Mouse (Mus musculus) embryonic fibroblast, embryonic 13.5 days (primary cell): ENCODE data around the gene Olfr459.

Experiments
- CTCF ChIP-seq: IDR thresholded peaks from 2 replicates; pipeline ENCODE4 v1.5.1; 2011; ENCODE audit warnings: mild to moderate bottlenecking, control low read depth, low read length, moderate library complexity, borderline replicate concordance; ENCODE audit not compliant: insufficient read depth
- POLR2A ChIP-seq: IDR thresholded peaks from 2 replicates; pipeline ENCODE4 v1.6.1; 2011; ENCODE audit warnings: low read depth, mild to moderate bottlenecking, control low read depth, low read length, moderate library complexity

- TF ChIP-seq CTCF (no peak), POLR2A (no peak)
These were observed 17.8 kb downstream of the Olfr459 start for GRCm38 (mm10) chr6:41757199-41757598.
